ENCODE assay signal across 1 mouse cellular context in the genomic region with DNA sequence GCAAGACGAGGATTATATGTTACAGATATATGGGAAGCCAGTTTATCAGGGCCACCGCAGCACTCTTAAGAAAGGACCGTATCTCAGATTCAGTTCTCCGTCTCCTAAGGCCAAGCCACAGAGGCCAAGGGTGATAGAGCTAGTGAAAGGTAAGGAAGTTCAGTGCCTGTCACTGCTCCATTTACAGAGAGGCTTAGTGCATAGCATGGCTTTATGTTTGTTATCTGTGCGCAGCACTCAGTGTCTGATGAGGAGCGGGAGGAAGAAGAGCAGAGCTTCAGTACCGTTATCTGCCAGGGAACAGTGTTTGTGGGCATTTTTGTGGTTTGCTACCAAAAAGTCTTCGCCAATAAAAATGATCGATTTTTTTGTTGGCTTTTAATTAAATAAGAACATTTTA.
TF ChIP-seq lines count a peak whose summit lies in the region.

No protein-coding gene starts in this region.

TF ChIP-seq in MEL, 35 proteins besides CTCF, POLR2A, EP300 and RAD21 (continued from another document):
- TF ChIP-seq HCFC1 (IDR thresholded peaks at IDR 0.05; ENCODE audit: low read depth, low read length) (no peak), TCF12 (IDR thresholded peaks at IDR 0.05; ENCODE audit: low read depth, low read length) (peak; percentile 95), KAT2A (conservative IDR thresholded peaks at IDR 0.05; ENCODE audit: low read depth, low read length) (peak; percentile 27; the same call in 1 of the 2 replicates), TAL1 (IDR thresholded peaks at IDR 0.05; ENCODE audit: low read length) (peak; percentile 97), MYB (IDR thresholded peaks at IDR 0.05; ENCODE audit: low read depth, low read length) (peak; percentile 63), JUND (IDR thresholded peaks at IDR 0.05; ENCODE audit: low read depth, low read length) (no peak), TBP (IDR thresholded peaks at IDR 0.05; ENCODE audit: low read depth, low read length) (peak; percentile 71), MAZ (IDR thresholded peaks at IDR 0.05; ENCODE audit: low read depth, low read length) (0 out of 2 replicates have a peak, but pooled peaks have one; percentile 47), POLR2AphosphoS5 (IDR thresholded peaks at IDR 0.05; ENCODE audit: borderline replicate concordance, low read depth, low read length) (no peak), UBTF (IDR thresholded peaks at IDR 0.05; ENCODE audit: borderline replicate concordance, insufficient read depth, low read depth, low read length) (no peak), SIN3A (IDR thresholded peaks at IDR 0.05; ENCODE audit: low read length) (peak; percentile 69), CHD1 (IDR thresholded peaks at IDR 0.05; ENCODE audit: low read depth, low read length) (no peak), MYC (IDR thresholded peaks at IDR 0.05; ENCODE audit: low read depth, low read length) (peak; percentile 72), ETS1 (IDR thresholded peaks at IDR 0.05; ENCODE audit: low read depth, low read length) (peak; percentile 66), NRF1 (IDR thresholded peaks at IDR 0.05; ENCODE audit: insufficient read depth, low read depth, low read length, poor library complexity, severe bottlenecking) (no peak), USF1 (IDR thresholded peaks at IDR 0.05; ENCODE audit: low read depth, low read length) (no peak), GABPA (IDR thresholded peaks at IDR 0.05; ENCODE audit: low read depth, low read length) (no peak), RCOR1 (IDR thresholded peaks at IDR 0.05; ENCODE audit: low read depth, low read length) (peak; percentile 100), CHD2 (IDR thresholded peaks at IDR 0.05; ENCODE audit: low read length) (no peak), MEF2A (IDR thresholded peaks at IDR 0.05; ENCODE audit: extremely low read depth, insufficient replicate concordance, low read depth, low read length, poor library complexity, severe bottlenecking) (no peak), MAFK (IDR thresholded peaks at IDR 0.05; ENCODE audit: borderline replicate concordance, low read depth, low read length) (peak; percentile 88), ZNF384 (IDR thresholded peaks at IDR 0.05; ENCODE audit: low read depth, low read length) (peak; percentile 62; the same call in 1 of the 2 replicates), ZMIZ1 (IDR thresholded peaks at IDR 0.05; ENCODE audit: low read depth, low read length) (peak; percentile 57; the same call in 1 of the 2 replicates), ZC3H11A (IDR thresholded peaks at IDR 0.05; ENCODE audit: low read depth, low read length) (no peak), ZKSCAN1 (IDR thresholded peaks at IDR 0.05; ENCODE audit: low read depth, low read length) (no peak), USF2 (IDR thresholded peaks at IDR 0.05; ENCODE audit: borderline replicate concordance in 1 of 2, insufficient read depth in 1 of 2, low read depth in 1 of 2, low read length in 2 of 2) (no peak), ELF1 (IDR thresholded peaks at IDR 0.05; ENCODE audit: low read depth, low read length) (no peak), MAX (IDR thresholded peaks at IDR 0.05; ENCODE audit: low read length) (peak; percentile 71), GATA1 (IDR thresholded peaks at IDR 0.05; ENCODE audit: low read depth, low read length) (peak; percentile 98), POLR2AphosphoS2 (IDR thresholded peaks at IDR 0.05; ENCODE audit: low read length) (no peak), NELFE (IDR thresholded peaks at IDR 0.05; ENCODE audit: low read depth, low read length) (no peak)
